Mouse (Mus musculus) liver, postnatal 0 days (tissue): ENCODE data around the gene Pou2f3. TPM values are rescaled to one million over a fixed set of nuclear protein-coding genes. Genes with fewer than 3 reads are reported as not detected.
A peak's percentile ranks its signal among the peaks of the same experiment; 100 is the strongest.

Source experiments
- ATAC-seq: fragments of 200-750 bp; cut with Nextera tagmentation; 2 replicates; pipeline ENCODE4 v1.8.0; 2017; ENCODE audit warnings: mild to moderate bottlenecking, moderate library complexity
- DNase-seq: peaks from one replicate; pipeline ENCODE4 v3.0.0-alpha.2; 2016
- H3K27ac ChIP-seq: fragments of 300-500 bp; sonication (generic); 2 replicates; pipeline ENCODE4 v1.5.1; 2014; ENCODE audit warnings: antibody characterized with exemption, moderate library complexity, mild to moderate bottlenecking, low read depth
- H3K27me3 ChIP-seq: fragments of 300-500 bp; sonication (generic); 2 replicates; pipeline ENCODE4 v1.6.1; 2014; ENCODE audit warnings: low read length, control low read depth, mixed read lengths; ENCODE audit not compliant: insufficient read depth
- H3K36me3 ChIP-seq: fragments of 300-500 bp; sonication (generic); replicated peaks from 2 replicates; pipeline ENCODE4 v1.6.1; 2014; ENCODE audit warnings: mild to moderate bottlenecking, control low read depth, low read length, moderate library complexity, mixed read lengths; ENCODE audit not compliant: insufficient read depth
- H3K4me1 ChIP-seq: fragments of 300-500 bp; sonication (generic); 2 replicates; pipeline ENCODE4 v1.6.1; 2014; ENCODE audit warnings: antibody characterized with exemption, mild to moderate bottlenecking, control low read depth; ENCODE audit not compliant: insufficient read depth
- H3K4me2 ChIP-seq: fragments of 300-500 bp; sonication (generic); 2 replicates; pipeline ENCODE4 v1.6.1; 2014; ENCODE audit warnings: low read depth, mild to moderate bottlenecking, low read length, moderate library complexity, mixed read lengths
- H3K4me3 ChIP-seq: fragments of 300-500 bp; sonication (generic); 2 replicates; pipeline ENCODE4 v1.5.1; 2014; ENCODE audit warnings: low read depth, low read length
- H3K9ac ChIP-seq: fragments of 300-500 bp; sonication (generic); replicated peaks from 2 replicates; pipeline ENCODE4 v1.6.1; 2014; ENCODE audit warnings: mild to moderate bottlenecking, moderate library complexity
- H3K9me3 ChIP-seq: fragments of 300-500 bp; sonication (generic); 2 replicates; pipeline ENCODE4 v1.6.1; 2016; ENCODE audit warnings: mild to moderate bottlenecking, control low read depth, low read length, mixed read lengths
- CTCF ChIP-seq: sonication (generic); IDR thresholded peaks from 2 replicates; pipeline ENCODE4 v1.5.1; 2016; ENCODE audit warnings: antibody characterized with exemption, low read depth
- EP300 ChIP-seq: IDR thresholded peaks from 2 replicates; pipeline ENCODE4 v1.6.1; 2016; ENCODE audit warnings: antibody characterized with exemption, low read depth, mild to moderate bottlenecking
- WGBS: fragments of 180-500 bp; shearing (Covaris S2); extraction: QIAGEN DNeasy Blood & Tissue Kit; methylation state at CpG from one replicate; pipeline ENCODE4 v1.1.7; 2014; ENCODE audit not compliant: insufficient replicate concordance; 5-methylcytosine and 5-hydroxymethylcytosine counted together
- polyA plus RNA-seq: library from polyadenylated mRNA; unstranded; fragments of >200 nt; fragmentation: Nextera tagmentation; extraction: Ambion mirVana; gene quantifications from 2 replicates; pipeline ENCODE4 v1.2.1, GENCODE M21; 2015

Gene Pou2f3
- polyA plus RNA-seq, 1 experiment from 2014 or later = 0.05 TPM

DNA sequence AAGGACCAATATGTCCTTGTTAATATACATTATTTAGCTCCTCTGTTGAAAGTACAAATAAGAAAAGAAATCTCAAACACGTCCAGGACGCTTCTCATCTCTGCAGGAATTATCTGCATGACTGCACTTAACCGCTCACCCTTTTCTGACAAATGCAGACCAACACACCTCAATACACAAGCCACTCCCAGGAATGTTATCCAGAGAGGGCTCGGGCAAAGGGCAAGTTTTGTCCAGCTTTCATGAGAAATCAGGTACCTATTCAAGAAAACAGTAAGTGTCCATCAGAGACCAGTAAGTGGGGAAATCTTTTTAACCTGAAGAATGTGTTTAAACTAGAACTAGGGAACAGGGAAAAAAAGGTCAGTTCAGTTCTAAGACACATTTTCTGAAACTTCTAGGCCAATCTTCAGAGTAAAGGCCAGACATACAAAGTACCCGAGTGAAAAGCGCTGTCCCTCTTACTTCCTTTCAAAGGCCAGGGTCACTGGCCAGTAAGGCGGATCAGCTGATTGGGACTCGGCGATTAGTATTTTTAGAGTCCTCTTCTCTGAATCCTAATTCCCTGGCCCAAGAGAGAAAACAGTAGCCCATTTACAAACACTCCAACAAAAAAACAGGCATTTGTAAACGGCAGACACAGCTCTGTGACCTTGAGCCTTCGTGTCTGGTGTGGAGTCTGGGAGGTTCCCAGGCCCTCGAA lies 94.6 kb downstream of the Pou2f3 start:
- Histone ChIP-seq H3K9ac (peak overlapping the region; percentile 74), H3K4me1 (peaks cover 16% of the 10 kb centered on the region), H3K4me2 (peak overlapping the region; percentile 81), H3K27me3 (peaks cover 12% of the 10 kb centered on the region; the same call in 1 of the 2 replicates), H3K36me3 (no peaks in the 10 kb centered on the region), H3K9me3 (no peaks in the 10 kb centered on the region), H3K4me3 (peak overlapping the region; percentile 60), H3K27ac (peak overlapping the region; percentile 81)
- DNase-seq = no peak
- WGBS = 27% methylated on average over 12 of the region's 12 CpGs
- no peak for TF ChIP-seq EP300
- no peak for TF ChIP-seq CTCF
- peak; percentile 1; the same call in 1 of the 2 replicates for ATAC-seq

DNA sequence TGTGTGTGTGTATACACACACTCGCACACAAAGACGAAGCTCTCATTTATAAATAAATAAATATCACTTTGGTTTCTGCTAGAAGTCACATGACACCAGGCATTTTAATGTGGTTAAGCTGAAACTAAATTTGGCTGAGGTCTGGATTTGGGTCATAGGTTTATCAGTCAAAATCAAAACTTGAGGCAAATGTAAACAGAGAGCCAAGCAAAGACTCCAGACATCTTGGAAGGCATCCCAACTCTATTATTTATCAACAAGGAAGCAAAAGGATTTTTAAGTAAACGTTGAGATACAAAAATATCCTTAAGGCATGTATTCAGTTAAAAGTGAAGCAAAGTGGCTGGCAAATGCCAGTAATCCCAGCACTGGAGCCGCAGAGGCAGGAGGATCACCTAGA lies 95.3 kb downstream of the Pou2f3 start:
- no peak for DNase-seq

DNA sequence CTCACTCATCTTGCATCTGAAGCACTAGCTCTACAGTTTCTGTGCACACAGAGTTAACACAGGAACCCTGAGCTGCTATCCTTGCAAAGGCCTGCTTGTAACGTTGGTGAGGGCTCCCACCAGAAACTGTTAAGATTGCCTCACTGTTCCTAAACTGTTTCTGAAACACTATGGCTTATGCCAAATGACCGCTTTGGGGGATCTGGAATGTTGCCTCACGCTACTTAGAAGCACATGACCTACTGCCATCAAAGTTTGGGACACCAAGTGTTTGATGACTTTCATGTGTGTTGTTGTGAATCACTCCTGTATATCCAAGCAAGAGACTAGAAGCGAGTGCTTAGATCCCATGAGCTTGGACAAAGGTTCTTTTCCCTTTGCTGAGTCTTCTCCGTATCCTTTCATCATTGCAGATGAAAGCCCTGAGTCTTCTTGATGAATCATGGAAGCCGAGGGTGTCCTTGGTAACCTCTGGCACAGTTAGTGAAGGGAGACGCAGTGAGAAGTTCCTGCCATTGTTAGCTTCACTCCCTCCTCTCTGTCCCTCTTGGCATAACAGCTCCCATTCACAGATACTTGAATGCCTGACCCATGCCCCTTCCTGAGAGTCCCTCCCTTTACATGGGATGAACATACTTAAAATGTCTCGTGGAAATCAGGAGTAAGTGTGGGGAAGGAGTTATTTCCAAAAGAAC lies 99.7 kb downstream of the Pou2f3 start:
- WGBS = 78% methylated on average over 8 of the region's 8 CpGs
- TF ChIP-seq EP300 = no peak
- TF ChIP-seq CTCF = no peak
- Histone ChIP-seq H3K9me3 (no peaks in the 10 kb centered on the region), H3K27ac (no peak overlapping the region), H3K4me3 (no peak overlapping the region), H3K9ac (no peak overlapping the region), H3K27me3 (0 out of 2 replicates have a peak, but pooled peaks cover 2% of the 10 kb centered on the region), H3K4me2 (no peak overlapping the region), H3K36me3 (no peaks in the 10 kb centered on the region), H3K4me1 (peaks cover 8% of the 10 kb centered on the region)
- ATAC-seq (no peak), DNase-seq (no peak)

More for the DNA sequence above, 95.3 kb downstream of the Pou2f3 start:
- TF ChIP-seq CTCF (no peak), EP300 (no peak)
- no peak overlapping the region for H3K4me2 ChIP-seq
- H3K9ac ChIP-seq = no peak overlapping the region
- WGBS = 79% methylated on average over 4 of the region's 4 CpGs
- no peak for ATAC-seq
- no peaks in the 10 kb centered on the region for H3K9me3 ChIP-seq
- H3K4me1 ChIP-seq = peaks cover 16% of the 10 kb centered on the region
- no peak overlapping the region; the same call in 1 of the 2 replicates for H3K27ac ChIP-seq
- H3K36me3 ChIP-seq = no peaks in the 10 kb centered on the region
- peaks cover 10% of the 10 kb centered on the region; the same call in 1 of the 2 replicates for H3K27me3 ChIP-seq
- H3K4me3 ChIP-seq = no peak overlapping the region

DNA sequence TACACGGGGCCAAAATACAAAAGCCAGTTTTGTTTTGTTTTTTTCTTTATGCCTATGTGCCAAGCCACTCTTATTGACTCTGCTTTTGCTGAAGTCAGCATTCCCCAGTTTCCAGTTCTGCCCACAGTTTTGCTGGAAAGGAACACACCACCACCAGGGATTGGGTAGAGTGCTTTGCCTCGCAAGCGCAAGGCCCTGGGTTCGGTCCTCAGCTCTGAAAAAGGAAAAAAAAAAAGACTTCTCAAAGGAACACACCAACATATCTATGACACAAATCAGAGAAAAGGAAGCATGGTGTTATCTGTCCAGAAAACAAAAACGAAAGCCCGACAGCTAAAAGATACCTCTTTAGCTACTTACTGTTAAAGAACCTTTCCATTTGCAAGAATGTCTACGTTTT lies 101.0 kb downstream of the Pou2f3 start:
- 72% methylated on average over 7 of the region's 7 CpGs for WGBS
- Histone ChIP-seq H3K9me3 (no peaks in the 10 kb centered on the region), H3K4me1 (peaks cover 4% of the 10 kb centered on the region; the same call in 1 of the 2 replicates), H3K9ac (no peak overlapping the region), H3K27me3 (0 out of 2 replicates have a peak, but pooled peaks cover 2% of the 10 kb centered on the region), H3K27ac (no peak overlapping the region), H3K36me3 (no peaks in the 10 kb centered on the region), H3K4me2 (no peak overlapping the region), H3K4me3 (no peak overlapping the region)
- DNase-seq (no peak), ATAC-seq (no peak)
- no peak for TF ChIP-seq CTCF
- no peak for TF ChIP-seq EP300

DNA sequence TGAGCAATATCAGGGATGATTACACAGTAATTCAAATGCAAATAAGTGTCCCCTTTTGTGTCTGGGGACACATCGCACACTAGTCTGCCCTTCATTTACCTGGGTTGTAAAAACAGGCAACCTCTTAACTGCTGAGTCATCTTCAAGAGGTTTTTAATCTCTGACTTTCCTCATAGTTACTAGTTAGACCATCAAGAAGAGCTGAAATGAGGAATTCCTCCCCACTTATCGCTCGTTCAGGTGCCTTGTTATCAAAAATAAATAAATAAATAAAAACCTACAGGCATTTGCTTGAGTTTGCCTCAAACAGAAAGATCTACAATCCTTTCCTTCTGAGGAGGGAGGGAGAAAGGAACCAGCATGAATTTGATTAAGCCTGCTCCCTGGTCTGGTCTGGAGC lies 101.4 kb downstream of the Pou2f3 start:
- 0 out of 2 replicates have a peak, but pooled peaks cover 2% of the 10 kb centered on the region for H3K27me3 ChIP-seq

DNA sequence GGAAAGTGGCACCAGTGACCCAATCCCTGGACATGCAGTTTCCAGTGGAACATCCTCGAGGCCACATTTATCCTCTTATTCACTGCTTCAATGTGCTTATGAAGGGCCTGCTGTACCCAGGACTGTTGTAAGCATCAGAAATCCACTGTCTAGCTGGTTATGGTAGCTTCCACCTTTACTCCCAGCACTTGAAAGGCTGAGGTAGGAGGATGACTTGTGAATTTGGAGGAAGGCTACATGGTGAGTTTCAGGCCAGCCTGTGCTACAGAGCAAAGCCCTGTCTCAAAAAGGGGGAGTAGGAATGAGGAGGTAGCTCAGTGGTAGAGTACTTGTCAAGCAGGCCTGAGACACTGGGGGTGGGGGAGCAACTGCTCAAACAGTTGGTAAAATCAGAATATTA lies 102.1 kb downstream of the Pou2f3 start:
- H3K9ac ChIP-seq = no peak overlapping the region
- H3K4me3 ChIP-seq = no peak overlapping the region
- no peak for ATAC-seq
- no peak overlapping the region for H3K4me2 ChIP-seq
- no peak overlapping the region for H3K27ac ChIP-seq
- no peak for DNase-seq
- peaks cover 6% of the 10 kb centered on the region for H3K4me1 ChIP-seq
- TF ChIP-seq EP300 (no peak), CTCF (no peak)
- no peaks in the 10 kb centered on the region for H3K36me3 ChIP-seq
- whole genome bisulfite sequencing = 75% methylated on average over 1 of the region's 1 CpGs
- H3K9me3 ChIP-seq = no peaks in the 10 kb centered on the region
- 0 out of 2 replicates have a peak, but pooled peaks cover 2% of the 10 kb centered on the region for H3K27me3 ChIP-seq

More for the DNA sequence above, 101.4 kb downstream of the Pou2f3 start:
- WGBS = 77% methylated on average over 3 of the region's 3 CpGs
- Histone ChIP-seq H3K4me2 (no peak overlapping the region), H3K36me3 (no peaks in the 10 kb centered on the region), H3K4me1 (peaks cover 4% of the 10 kb centered on the region; the same call in 1 of the 2 replicates), H3K4me3 (no peak overlapping the region), H3K9me3 (no peaks in the 10 kb centered on the region), H3K9ac (no peak overlapping the region), H3K27ac (no peak overlapping the region)
- no peak for TF ChIP-seq CTCF
- no peak for TF ChIP-seq EP300
- ATAC-seq (no peak), DNase-seq (no peak)
